ENCODE assay signal across 9 mouse cellular contexts in genomic region chr4:142474018-142474417, GRCm38 (mm10).
DNase-seq lines count a peak whose midpoint lies in the region; ATAC-seq lines count a peak whose summit lies in the region.
"Had no signal": no experiment of that assay in that cellular context is flagged by ENCODE, and none has a peak within 500 bp of the region (broad histone marks: within the 10 kb centered on the region; RNA-seq: fewer than 3 reads in every experiment).

No protein-coding gene starts in this region.

- no peak overlapping the region for H3K9ac ChIP-seq in intestine, embryonic 15.5 days
- H3K9ac ChIP-seq in intestine, embryonic 16.5 days (ENCODE audit: low read depth, low read length): no peak overlapping the region

- 0 out of 2 replicates have a peak, but pooled peaks cover 2% of the 10 kb centered on the region for H3K4me1 ChIP-seq in intestine, embryonic 15.5 days (replicated peaks)
- peaks cover 5% of the 10 kb centered on the region for H3K4me1 ChIP-seq in intestine, embryonic 16.5 days (ENCODE audit: control insufficient read depth, insufficient read depth, low read length)

- no peaks in the 10 kb centered on the region for H3K9me3 ChIP-seq in intestine, embryonic 15.5 days
- no peaks in the 10 kb centered on the region for H3K9me3 ChIP-seq in intestine, embryonic 16.5 days (ENCODE audit: control insufficient read depth, low read length)

- peak overlapping the region; percentile 2; the same call in 1 of the 2 replicates for H3K4me2 ChIP-seq in intestine, embryonic 15.5 days (replicated peaks)
- H3K4me2 ChIP-seq in intestine, embryonic 16.5 days (ENCODE audit: low read depth, low read length): no peak overlapping the region

- WGBS in intestine, embryonic 15.5 days: 60% methylated on average over 12 of the region's 12 CpGs
- WGBS in intestine, embryonic 16.5 days: 52% methylated on average over 12 of the region's 12 CpGs

- H3K36me3 ChIP-seq in intestine, embryonic 15.5 days: no peaks in the 10 kb centered on the region
- no peaks in the 10 kb centered on the region for H3K36me3 ChIP-seq in intestine, embryonic 16.5 days (ENCODE audit: control insufficient read depth, insufficient read depth, low read length)
- H3K36me3 ChIP-seq: G1E had no signal

- ATAC-seq in intestine, embryonic 15.5 days: no peak
- ATAC-seq in intestine, embryonic 16.5 days: no peak
- ATAC-seq in megakaryocyte, adult 5-6 weeks (ENCODE audit: poor library complexity, severe bottlenecking): no peak

- no peaks in the 10 kb centered on the region for H3K27me3 ChIP-seq in intestine, embryonic 15.5 days (replicated peaks)
- no peaks in the 10 kb centered on the region for H3K27me3 ChIP-seq in intestine, embryonic 16.5 days (replicated peaks; ENCODE audit: control insufficient read depth, insufficient read depth, low read length)

- peak; percentile 56 for DNase-seq in brain, embryonic 18.5 days (ENCODE audit: low read depth, low spot score)
- peak; percentile 42 to 52 for DNase-seq in frontal cortex, postnatal 25 days (ENCODE audit: low spot score in 2 of 2)
- DNase-seq in left cerebral cortex, adult 9 months (ENCODE audit: low spot score in 2 of 2): peak; percentile 27 to 78
- DNase-seq in ovary, postnatal 14 days (ENCODE audit: low spot score): peak; percentile 33
- DNase-seq in embryo, embryonic 10.5 days (ENCODE audit: low spot score): no peak

- H3K27ac ChIP-seq in intestine, embryonic 15.5 days: no peak overlapping the region
- no peak overlapping the region for H3K27ac ChIP-seq in intestine, embryonic 16.5 days (ENCODE audit: low read length)

- no peak overlapping the region for H3K4me3 ChIP-seq in intestine, embryonic 15.5 days (replicated peaks)
- no peak overlapping the region for H3K4me3 ChIP-seq in intestine, embryonic 16.5 days (ENCODE audit: low read length)
